In the genomic region with DNA sequence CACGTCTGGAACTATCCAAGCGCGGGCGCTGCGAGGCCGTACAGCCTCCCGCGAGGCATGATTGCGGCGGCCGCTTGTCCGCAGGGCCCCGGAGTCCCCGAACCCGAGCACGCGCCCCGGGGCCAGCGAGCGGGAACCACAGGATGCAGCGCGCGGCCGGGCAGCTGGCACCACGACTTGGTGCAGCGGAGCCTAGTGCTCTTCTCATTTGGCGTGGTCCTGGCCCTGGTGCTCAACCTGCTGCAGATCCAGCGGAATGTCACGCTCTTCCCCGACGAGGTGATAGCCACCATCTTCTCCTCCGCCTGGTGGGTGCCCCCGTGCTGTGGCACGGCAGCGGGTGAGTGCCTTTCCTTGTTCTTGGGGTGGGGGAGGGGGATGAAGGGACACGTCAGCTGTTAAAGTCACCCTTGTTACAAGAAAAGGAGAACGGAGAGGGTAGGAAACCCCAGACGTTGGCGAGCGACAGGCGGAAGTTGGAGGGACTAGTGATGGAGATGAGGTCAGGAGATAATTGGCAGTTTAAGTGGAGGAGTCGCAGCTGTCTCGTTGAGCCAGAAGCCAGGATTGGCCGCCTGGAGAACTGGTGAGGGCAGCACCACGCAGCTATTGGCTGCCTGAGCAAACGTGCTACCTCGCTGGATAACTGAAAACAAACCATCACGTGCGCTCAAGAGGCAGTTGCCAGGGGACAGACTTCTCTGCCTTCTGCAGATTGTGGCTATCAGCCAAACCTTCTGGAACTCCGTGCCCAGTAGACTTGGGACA, we compare ENCODE assay signal across 8 mouse cellular contexts. TPM values are rescaled to one million over a fixed set of nuclear protein-coding genes. Genes with fewer than 3 reads are reported as not detected.
DNase-seq lines count a peak whose midpoint lies in the region; ATAC-seq lines count a peak whose summit lies in the region.

No protein-coding gene starts in this region.

- H3K27ac ChIP-seq in hindbrain, embryonic 16.5 days (ENCODE audit: low read depth, low read length), result peak overlapping the region; percentile 98
- H3K27ac ChIP-seq in macrophage, result peak overlapping the region; percentile 94

- peak; percentile 84 for ATAC-seq in hindbrain, embryonic 16.5 days

- H3K9ac ChIP-seq in hindbrain, embryonic 16.5 days (ENCODE audit: low read depth, low read length), result peak overlapping the region; percentile 90

- peak overlapping the region; percentile 98 for H3K4me2 ChIP-seq in hindbrain, embryonic 16.5 days (ENCODE audit: low read length)

- H3K4me3 ChIP-seq in hindbrain, embryonic 16.5 days (ENCODE audit: low read length), result peak overlapping the region; percentile 91
- peak overlapping the region; percentile 74 for H3K4me3 ChIP-seq in macrophage (ENCODE audit: inconsistent target)

- peaks cover 24% of the 10 kb centered on the region for H3K36me3 ChIP-seq in hindbrain, embryonic 16.5 days (ENCODE audit: control insufficient read depth, insufficient read depth, low read length)
- H3K36me3 ChIP-seq in macrophage (ENCODE audit: inconsistent target), result peaks cover 35% of the 10 kb centered on the region

- no peaks in the 10 kb centered on the region for H3K9me3 ChIP-seq in hindbrain, embryonic 16.5 days (ENCODE audit: control insufficient read depth, low read length)

- H3K79me2 ChIP-seq in macrophage (ENCODE audit: inconsistent target), result peaks cover 35% of the 10 kb centered on the region

- H3K27me3 ChIP-seq in hindbrain, embryonic 16.5 days (replicated peaks; ENCODE audit: control insufficient read depth, insufficient read depth, low read length), result no peaks in the 10 kb centered on the region

- peak; percentile 85 for DNase-seq in T-cell, adult 2 months (ENCODE audit: low spot score)
- DNase-seq in cerebellum, postnatal 36 days, result peak; percentile 83 to 84
- DNase-seq in gastrocnemius, adult 18-20 months (ENCODE audit: low spot score), result peak; percentile 74
- peak; percentile 76 to 87 for DNase-seq in left cerebral cortex, adult 18-20 months (ENCODE audit: low spot score in 2 of 2)
- peak; percentile 94 for DNase-seq in right cerebral cortex, adult 18-20 months
- peak; percentile 69 for DNase-seq in urinary bladder, postnatal 14 days (ENCODE audit: low spot score)

- peaks cover 28% of the 10 kb centered on the region for H3K4me1 ChIP-seq in hindbrain, embryonic 16.5 days (ENCODE audit: control insufficient read depth, insufficient read depth, low read depth, low read length)

- under 1% methylated on average over 50 of the region's 50 CpGs for WGBS in hindbrain, embryonic 16.5 days
- WGBS in macrophage (ENCODE audit: missing documents), result under 1% methylated on average over 50 of the region's 50 CpGs

RNA-seq across cellular contexts. Expression of a gene that starts 0.5 kb away (rescaled TPM):
- total RNA-seq in gastrocnemius, adult 18-20 months (2021), result 10 to 100 TPM in 1 of 2 experiments, 1 to 10 TPM in 1; 8.4 to 11.4 TPM
- polyA plus RNA-seq in hindbrain, embryonic 16.5 days (2015; fragmentation: Nextera tagmentation; extraction: Ambion mirVana), result 76.9 and 79.5 TPM in 2 replicates
- 100 to 1,000 TPM in 1 of 2 experiments, 10 to 100 TPM in 1; 80.7 to 104 TPM for total RNA-seq in left cerebral cortex, adult 18-20 months (2021)
- total RNA-seq in macrophage (2018; cell fraction: chromatin; rRNA removed), result 100 to 1,000 TPM in 19 of 26 experiments, 10 to 100 TPM in 7; 51.9 to 414 (median 129) TPM
- total RNA-seq in macrophage (2018; cell fraction: cytosol; rRNA removed), result 100 to 1,000 TPM in 19 of 26 experiments, 10 to 100 TPM in 7; 63.8 to 293 (median 134) TPM
- 100 to 1,000 TPM in 23 of 26 experiments, 10 to 100 TPM in 3; 77.3 to 406 (median 214) TPM for total RNA-seq in macrophage (2018; cell fraction: nucleus; rRNA removed)
- polyA plus RNA-seq in macrophage (2018), result 37.8 to 108 TPM (median 89.9 TPM) in 3 replicates

Comparison
In these comparisons a context has a peak if more than half of its experiments do, and no peak if none do; other contexts are left out.
1. Peak in every context shown above with its lines: DNase-seq, ATAC-seq, H3K4me3 ChIP-seq and H3K27ac ChIP-seq.
2. RNA of a gene that starts 0.5 kb away (total RNA-seq): 80.7 to 104 TPM in left cerebral cortex, adult 18-20 months; 8.4 to 11.4 TPM in gastrocnemius, adult 18-20 months; every median in the first group is over 4 times any median in the second.